Mouse (Mus musculus) kidney, adult 2 months (tissue): ENCODE results near the gene Donson. TPM values are rescaled to one million over a fixed set of nuclear protein-coding genes. Genes with fewer than 3 reads are reported as not detected.
"Not testable (repeated sequence)": the region's sequence is repeated elsewhere in the genome, so short reads cannot be mapped to it uniquely, and the experiment has no call there.

Source experiments
- DNase-seq: peaks from one replicate; pipeline ENCODE4 v3.0.0; 2021
- H3K27ac ChIP-seq: fragments of 200-500 bp; 2 replicates; pipeline ENCODE4 v1.5.1; 2012; ENCODE audit warnings: low read depth, low read length, control low read depth, inconsistent platforms; ENCODE audit not compliant: insufficient read depth
- H3K27me3 ChIP-seq: fragments of 200-500 bp; replicated peaks from 2 replicates; pipeline ENCODE4 v1.6.1; 2012; ENCODE audit warnings: mild to moderate bottlenecking, moderate library complexity, low read length, inconsistent platforms; ENCODE audit not compliant: control insufficient read depth, insufficient read depth
- H3K36me3 ChIP-seq: fragments of 200-500 bp; 2 replicates; pipeline ENCODE4 v1.6.1; 2012; ENCODE audit warnings: mild to moderate bottlenecking, moderate library complexity, low read length, inconsistent platforms; ENCODE audit not compliant: control insufficient read depth, insufficient read depth
- H3K4me1 ChIP-seq: fragments of 200-500 bp; 2 replicates; pipeline ENCODE4 v1.6.1; 2011; ENCODE audit warnings: low read length; ENCODE audit not compliant: control insufficient read depth, insufficient read depth
- H3K4me3 ChIP-seq: fragments of 200-500 bp; 2 replicates; pipeline ENCODE4 v1.5.1; 2011; ENCODE audit warnings: mild to moderate bottlenecking, low read depth, low read length, control low read depth; ENCODE audit not compliant: insufficient read depth
- CTCF ChIP-seq: fragments of 200-500 bp; conservative IDR thresholded peaks from 2 replicates; pipeline ENCODE4 v1.5.1; 2011; ENCODE audit warnings: low read depth, mild to moderate bottlenecking, control low read depth, low read length, moderate library complexity, mixed read lengths; ENCODE audit not compliant: insufficient read depth, insufficient read length
- POLR2A ChIP-seq: fragments of 200-500 bp; IDR thresholded peaks from one replicate; pipeline ENCODE4 v1.6.1; 2011; ENCODE audit warnings: low read depth, low read length, control low read depth
- WGBS: fragments of 180-500 bp; shearing (Covaris S2); methylation state at CpG from one replicate; pipeline ENCODE4 v1.1.7; 2018; 5-methylcytosine and 5-hydroxymethylcytosine counted together
- polyA plus RNA-seq: library from polyadenylated mRNA; depleted of rRNA; stranded (reverse); fragments of >200 nt; gene quantifications from 2 replicates; pipeline ENCODE4 v1.2.3, GENCODE M21; 2012

Donson gene
- polyA plus RNA-seq, 1 experiment: 2.3 TPM

DNA sequence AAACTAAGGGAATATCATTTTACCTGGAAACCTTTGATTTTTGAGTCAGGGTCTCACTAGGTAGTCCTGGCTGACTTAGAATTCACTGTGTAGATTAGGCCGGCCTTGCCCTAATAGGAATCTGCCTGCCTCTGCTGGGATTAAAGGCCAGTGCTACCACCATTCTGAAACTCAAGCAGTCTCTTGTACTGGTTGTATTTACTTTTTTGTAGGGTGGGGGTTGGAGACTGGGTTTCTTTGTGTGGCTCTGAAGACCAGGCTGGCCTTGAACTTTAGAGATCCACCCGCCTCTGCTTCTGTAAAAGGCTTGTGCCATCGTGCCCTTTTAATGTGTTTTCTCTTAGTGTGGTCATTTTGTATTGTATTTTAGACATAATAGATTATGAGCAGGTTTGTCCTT is 39.3 kb downstream of the Donson start:
- 36% methylated on average over 3 of the region's 3 CpGs for WGBS
- DNase-seq: no peak
- H3K36me3 ChIP-seq: no peaks in the 10 kb centered on the region; the same call in 1 of the 2 replicates
- H3K27ac ChIP-seq: no peak overlapping the region
- H3K4me3 ChIP-seq: no peak overlapping the region
- H3K4me1 ChIP-seq: peaks cover 6% of the 10 kb centered on the region; the same call in 1 of the 2 replicates
- no peaks in the 10 kb centered on the region for H3K27me3 ChIP-seq
- no peak for TF ChIP-seq CTCF
- no peak for TF ChIP-seq POLR2A

GRCm38 (mm10) chr16:91648220-91648550 is 40.4 kb downstream of the Donson start:
- Histone ChIP-seq H3K27ac (peak overlapping the region; percentile 92), H3K4me3 (peak overlapping the region; percentile 72), H3K4me1 (peaks cover 6% of the 10 kb centered on the region; the same call in 1 of the 2 replicates), H3K36me3 (no peaks in the 10 kb centered on the region; the same call in 1 of the 2 replicates), H3K27me3 (no peaks in the 10 kb centered on the region)
- peak; percentile 86 for DNase-seq
- WGBS: under 1% methylated on average over 25 of the region's 25 CpGs
- TF ChIP-seq POLR2A (peak; percentile 9), CTCF (no peak)

- Histone ChIP-seq H3K27ac (peak within 1 kb of the TSS; percentile 98), H3K27me3 (no peaks in the 10 kb centered on the region), H3K4me1 (peaks cover 6% of the 10 kb centered on the region; the same call in 1 of the 2 replicates), H3K36me3 (no peaks in the 10 kb centered on the region; the same call in 1 of the 2 replicates), H3K4me3 (peak within 1 kb of the TSS; percentile 81)
- no peak for TF ChIP-seq CTCF
- peak; percentile 92 for TF ChIP-seq POLR2A
- peak; percentile 99 for DNase-seq
- WGBS: under 1% methylated on average over 68 of the region's 70 CpGs
Observed at GRCm38 (mm10) chr16:91647461-91648219, 40.9 kb downstream of the Donson start, which contains the start of gene Son. Son (plus strand) TSS chr16:91647506.

- Histone ChIP-seq H3K4me3 (peak within 1 kb of the TSS; percentile 81), H3K4me1 (peaks cover 6% of the 10 kb centered on the region; the same call in 1 of the 2 replicates), H3K36me3 (no peaks in the 10 kb centered on the region; the same call in 1 of the 2 replicates), H3K27ac (peak within 1 kb of the TSS; percentile 98), H3K27me3 (no peaks in the 10 kb centered on the region)
- DNase-seq: peak; percentile 97
- WGBS: under 1% methylated on average over 59 of the region's 59 CpGs
- TF ChIP-seq POLR2A (peak; percentile 93), CTCF (no peak)
Observed at GRCm38 (mm10) chr16:91646681-91647419, 41.7 kb downstream of the Donson start, which contains the start of gene Gart. Gart (minus strand) TSS chr16:91646952.

GRCm38 (mm10) chr16:91645995-91646602 is 42.5 kb downstream of the Donson start:
- DNase-seq: peak; percentile 23
- WGBS: 4% methylated on average over 11 of the region's 11 CpGs
- Histone ChIP-seq H3K27me3 (no peaks in the 10 kb centered on the region), H3K4me1 (peaks cover 6% of the 10 kb centered on the region; the same call in 1 of the 2 replicates), H3K36me3 (peaks cover 3% of the 10 kb centered on the region), H3K27ac (no peak overlapping the region), H3K4me3 (peak overlapping the region; percentile 81)
- TF ChIP-seq CTCF (no peak), POLR2A (no peak)

GRCm38 (mm10) chr16:91645420-91645819 is 43.1 kb downstream of the Donson start:
- DNase-seq, H3K36me3 ChIP-seq, H3K27ac ChIP-seq, H3K4me3 ChIP-seq, H3K4me1 ChIP-seq, H3K27me3 ChIP-seq: not testable (repeated sequence)
- 50% methylated on average over 1 of the region's 2 CpGs for WGBS

- 87% methylated on average over 2 of the region's 2 CpGs for WGBS
Observed at GRCm38 (mm10) chr16:91644901-91645300, 43.7 kb downstream of the Donson start.

More at GRCm38 (mm10) chr16:91644901-91645300, 43.7 kb downstream of the Donson start:
- DNase-seq: no peak
- no peaks in the 10 kb centered on the region for H3K27me3 ChIP-seq
- no peak for TF ChIP-seq CTCF
- TF ChIP-seq POLR2A: no peak
- H3K36me3 ChIP-seq: peaks cover 4% of the 10 kb centered on the region
- H3K4me3 ChIP-seq: no peak overlapping the region
- H3K27ac ChIP-seq: no peak overlapping the region
- H3K4me1 ChIP-seq: peaks cover 6% of the 10 kb centered on the region; the same call in 1 of the 2 replicates
